Mouse (Mus musculus): ENCODE measurements around the gene Nck2.

DNA sequence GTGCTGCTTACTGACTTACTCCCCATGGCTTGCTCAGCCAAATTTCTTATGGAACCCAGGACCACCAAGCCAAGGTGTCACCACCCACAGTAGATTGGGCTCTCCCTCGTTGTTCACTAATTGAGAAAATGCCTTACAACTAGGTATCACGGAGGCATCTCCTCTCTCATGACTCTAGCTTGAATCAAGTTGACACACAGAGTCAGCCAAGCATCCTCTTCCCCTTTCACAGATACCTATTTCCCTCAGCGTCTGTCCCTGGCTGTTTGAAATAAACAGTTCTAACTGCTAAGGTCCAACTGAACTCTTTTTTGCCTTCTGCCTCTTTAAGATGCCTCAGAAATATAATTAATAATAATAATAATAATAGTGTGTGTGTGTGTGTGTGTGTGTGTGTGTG lies 148.7 kb downstream of the Nck2 start:
- TF ChIP-seq POLR2A (IDR thresholded peaks at IDR 0.05; ENCODE audit: insufficient read depth, low read depth, low read length) (no peak), CTCF (IDR thresholded peaks at IDR 0.05; ENCODE audit: insufficient read depth, low read depth, low read length) (no peak)
